Mouse (Mus musculus): Measurements from ENCODE around the gene Slc40a1.

The Slc40a1 gene

DNA sequence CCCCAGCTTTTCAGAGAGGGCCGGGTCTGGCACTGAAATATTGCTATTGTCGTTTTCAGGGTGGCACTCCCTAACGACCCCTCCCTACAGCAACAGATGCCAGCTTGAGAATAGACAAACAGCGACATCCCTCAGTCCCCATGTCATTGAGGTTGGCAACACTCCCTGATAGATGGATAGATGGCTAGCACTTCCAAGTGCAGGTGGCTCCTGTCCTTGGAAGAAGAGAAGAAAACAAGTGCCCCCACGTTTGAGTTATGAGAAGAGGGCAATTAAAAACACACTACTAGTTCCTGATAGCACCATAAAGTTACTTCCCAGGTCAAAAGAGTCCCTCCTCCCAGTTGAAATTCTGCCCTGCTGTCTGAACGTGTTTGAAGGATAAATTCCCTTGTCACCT, 44.2 kb downstream of the Slc40a1 start:
- no peak for DNase-seq

DNA sequence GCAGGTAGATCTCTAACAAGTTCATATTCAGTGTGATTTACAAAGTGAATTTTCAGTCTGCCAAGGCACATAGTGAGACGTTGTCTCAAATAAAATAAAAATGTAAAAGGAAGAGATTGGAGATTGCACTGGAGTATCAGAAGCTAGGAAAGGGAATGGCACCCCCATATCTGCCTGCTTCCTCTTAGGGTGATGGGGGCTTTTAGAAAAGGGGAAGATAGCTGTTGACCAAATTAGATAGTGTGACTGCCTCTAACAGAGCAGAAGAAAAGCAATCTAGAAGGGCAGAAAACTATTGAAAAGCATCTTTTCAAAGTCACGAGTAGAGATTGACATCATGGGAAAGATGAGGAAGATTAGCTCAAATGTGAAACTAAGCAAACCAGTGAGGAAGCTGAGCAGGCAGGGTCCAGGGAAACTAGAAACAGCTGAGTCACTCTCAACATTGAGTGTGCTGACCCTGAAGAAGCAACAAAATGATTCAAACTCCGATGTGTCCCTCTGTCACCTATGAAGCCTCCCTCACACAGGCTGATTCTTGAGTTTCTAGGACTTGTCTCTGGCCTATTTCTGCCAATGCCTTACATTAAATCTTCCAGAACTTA, 45.0 kb downstream of the Slc40a1 start:
- no peak for DNase-seq

DNA sequence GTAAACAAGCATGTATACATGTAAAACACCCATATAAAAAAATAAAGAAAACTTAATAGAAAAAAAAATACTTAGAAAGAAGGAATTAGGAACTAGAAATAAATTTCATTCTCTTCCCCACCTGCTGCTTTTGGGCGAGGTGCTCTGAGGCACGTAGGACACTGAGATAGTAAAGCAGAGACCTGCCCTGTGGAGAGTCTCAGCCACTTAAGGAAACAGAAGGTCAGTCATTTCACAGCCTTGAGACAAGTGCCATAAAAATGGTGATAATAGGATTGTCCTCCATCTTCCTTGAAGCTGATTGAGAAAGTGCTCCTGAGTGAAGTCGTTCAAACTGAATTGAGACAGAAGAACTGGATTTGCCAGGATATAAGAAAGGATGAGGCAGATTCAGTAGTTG, 48.9 kb downstream of the Slc40a1 start:
- no peak for DNase-seq

DNA sequence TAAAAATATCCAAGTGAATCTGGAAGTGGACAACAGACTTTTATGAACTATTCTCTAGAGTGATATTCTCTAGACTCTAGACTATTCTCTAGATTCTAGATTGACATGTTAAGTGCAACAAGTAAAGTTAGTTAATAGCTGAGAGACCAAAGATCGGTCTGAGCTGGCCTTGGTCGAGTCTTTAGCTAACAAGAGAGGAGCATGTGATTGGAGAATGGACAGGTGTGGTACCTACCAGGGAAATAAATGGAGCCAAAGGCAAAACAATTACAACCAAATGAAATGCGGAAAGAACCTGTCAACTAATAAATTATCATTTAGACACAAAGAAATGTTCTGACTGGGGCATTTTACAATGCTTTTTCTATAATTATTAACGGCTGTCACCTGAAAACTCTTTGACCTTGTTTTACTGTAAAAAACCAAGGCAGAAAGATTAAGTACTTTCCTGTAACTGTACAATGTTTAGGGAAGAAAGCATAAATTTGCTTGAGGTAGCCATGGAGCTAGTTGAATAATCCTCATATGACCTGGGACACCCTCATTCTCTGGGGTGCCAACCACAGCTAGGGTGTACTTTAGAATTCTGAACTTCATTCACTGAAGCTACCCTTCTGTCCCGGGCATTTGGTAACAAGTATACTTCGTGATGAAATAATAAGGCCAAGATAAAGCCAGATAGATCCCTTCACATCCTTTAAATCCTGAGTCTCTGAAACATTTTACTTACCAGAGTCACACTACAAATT, 49.7 kb downstream of the Slc40a1 start:
- DNase-seq = no peak

DNA sequence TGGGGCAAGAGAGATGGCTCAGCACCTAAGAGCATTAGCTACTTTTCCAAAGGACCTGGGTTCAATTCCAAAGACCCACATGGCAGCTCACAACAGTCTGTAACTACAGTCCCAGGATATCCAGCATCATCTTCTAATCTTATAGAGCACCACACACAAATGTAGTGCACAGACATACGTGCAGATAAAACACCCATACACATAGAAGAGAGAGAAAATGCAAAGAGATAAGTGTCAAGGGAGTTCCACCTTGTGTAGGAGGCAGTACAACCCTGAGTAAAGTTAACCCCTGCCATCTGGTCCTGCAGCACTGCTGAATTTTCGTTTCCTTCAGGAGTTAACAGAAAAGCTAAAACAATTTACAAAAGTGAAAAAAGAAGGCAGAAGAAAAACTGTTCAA, 50.7 kb downstream of the Slc40a1 start:
- no peak for DNase-seq

DNA sequence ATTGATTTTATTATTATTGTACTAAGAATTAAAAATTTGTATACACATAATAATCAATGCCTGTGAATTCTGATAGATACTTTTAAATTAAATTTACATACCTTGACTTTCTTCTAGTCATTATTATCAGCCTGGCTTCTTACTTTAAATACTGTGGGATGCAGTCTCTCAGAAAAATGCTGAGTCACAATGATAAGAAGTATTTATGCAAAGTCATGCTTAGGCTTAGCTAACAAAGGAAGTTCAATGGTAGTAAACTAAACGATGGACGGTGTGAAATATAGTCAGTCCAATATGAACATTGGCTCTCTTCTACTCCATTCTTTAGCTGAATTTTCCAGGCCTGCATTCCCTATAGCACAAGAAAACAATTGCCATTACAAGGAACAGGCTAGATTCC, 53.1 kb downstream of the Slc40a1 start:
- DNase-seq = no peak

DNA sequence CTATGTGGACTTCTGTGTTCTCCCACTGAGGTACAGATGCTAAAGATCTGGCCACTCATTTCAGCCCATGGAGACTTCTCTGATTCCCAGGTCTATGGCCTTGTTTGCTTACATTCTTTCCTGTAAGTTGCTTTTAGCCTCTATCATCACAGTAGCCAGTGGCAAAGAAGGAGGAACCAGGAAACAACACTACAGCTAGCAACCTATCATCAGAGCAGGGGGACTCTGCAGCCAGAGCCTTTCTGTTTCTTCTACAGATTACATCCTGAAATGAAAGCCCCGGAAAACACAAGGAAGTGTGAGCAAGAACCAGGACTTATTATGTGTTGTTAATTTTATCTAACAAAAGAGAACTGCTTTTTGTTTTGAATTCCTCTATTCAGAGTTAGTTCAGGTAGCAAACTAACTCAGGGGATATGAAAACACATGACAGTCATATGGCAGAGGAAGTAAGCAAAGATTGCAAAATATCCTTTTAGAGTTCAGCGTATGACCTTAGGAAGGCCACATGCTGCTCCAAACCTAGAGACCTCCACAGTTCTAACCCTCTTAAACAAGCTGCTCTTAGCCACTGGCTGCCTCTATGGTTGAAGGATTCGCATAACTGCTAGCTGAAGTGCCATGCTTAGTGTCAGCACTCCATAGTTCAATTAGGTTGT, 57.7 kb downstream of the Slc40a1 start:
- no peak for DNase-seq

DNA sequence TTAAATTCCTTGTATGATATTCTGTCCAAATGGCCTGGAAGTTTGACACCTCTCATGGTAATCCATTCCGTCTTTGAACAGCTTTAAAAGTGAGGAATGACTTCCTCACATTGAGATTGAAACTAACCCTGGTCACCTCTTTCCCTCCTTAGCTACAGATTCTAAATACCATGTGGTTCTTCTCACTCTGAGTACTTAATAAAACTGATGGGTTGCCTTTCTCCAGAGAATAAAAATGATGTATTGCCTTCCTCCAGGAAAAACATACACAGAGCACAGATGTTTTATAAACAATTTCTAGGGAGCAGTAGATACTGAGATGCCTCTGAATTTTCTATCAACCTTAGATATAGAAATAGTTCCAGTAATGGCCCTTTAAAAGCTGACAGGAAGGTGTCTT, 58.3 kb downstream of the Slc40a1 start:
- no peak for DNase-seq

DNA sequence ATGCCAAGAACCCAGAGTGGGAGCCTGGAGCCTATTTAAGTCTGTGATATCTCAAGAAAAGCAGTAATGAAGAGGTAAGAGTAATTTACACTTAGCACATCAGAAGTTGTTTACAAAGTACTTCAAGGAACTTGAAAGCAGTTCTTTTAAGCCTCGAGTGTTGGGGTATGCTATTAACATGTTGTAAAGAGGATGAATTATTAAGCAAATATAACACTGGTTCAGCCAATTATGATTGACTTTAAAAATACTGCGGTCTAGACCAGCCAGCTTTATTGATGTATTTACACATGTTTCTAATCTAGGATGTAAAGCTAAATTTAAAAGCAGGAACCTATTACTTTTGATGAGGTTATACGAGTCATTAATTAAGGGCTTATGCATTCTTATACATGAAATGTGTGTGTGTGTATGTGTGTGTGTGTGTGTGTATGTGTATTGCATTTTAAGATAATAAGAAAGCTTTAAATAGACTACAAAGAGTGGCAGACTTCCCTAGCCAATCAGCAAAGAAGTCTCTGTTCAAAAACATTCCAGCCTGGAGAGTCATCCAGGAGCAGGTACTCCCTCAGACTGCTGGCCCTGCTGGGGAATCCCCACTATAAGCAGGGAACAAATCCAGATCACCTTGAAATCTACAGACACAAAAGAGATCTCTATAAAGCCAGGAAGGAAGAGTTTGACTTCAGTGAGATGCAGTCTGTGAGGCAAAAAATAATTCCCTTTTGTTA, 59.9 kb downstream of the Slc40a1 start:
- no peak for DNase-seq

DNA sequence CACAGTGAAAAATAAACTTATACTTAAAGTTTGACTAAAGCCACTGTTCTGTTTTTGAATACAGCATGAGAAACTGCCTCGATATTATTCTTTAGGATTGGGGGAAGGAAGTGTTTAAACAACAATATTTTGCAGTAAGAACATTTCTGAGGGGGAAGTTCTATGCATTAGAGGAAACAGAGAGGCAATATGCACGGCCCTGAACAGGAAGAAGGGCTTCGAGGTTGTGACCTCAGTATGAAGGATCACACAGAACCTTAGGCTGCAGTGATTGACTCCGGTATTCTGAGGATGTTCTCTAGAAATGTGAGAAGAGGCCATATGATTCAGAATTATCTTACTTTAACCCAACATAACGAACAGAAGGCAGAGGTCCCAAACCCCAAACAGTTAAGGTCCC, 60.6 kb downstream of the Slc40a1 start:
- no peak for DNase-seq

DNA sequence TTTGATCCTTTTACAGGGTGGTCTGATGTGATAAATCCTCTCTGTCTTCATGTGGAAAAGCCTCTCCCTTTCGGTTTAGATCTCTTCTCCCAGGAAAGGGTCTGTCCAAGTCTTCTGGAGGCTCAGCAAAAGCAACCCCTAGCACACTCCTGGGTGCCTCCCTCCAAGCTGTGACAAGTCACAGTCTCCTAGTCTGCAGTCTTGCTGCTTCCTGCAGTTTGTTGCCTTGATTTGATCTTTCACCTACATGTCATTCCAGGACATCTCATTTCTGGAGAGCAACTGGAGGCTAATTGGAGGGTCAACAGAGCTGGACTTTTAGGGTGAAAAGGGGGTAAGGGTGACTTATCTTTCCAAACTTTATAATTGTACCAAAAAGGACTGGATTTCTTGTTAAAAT, 61.0 kb downstream of the Slc40a1 start:
- DNase-seq = no peak

DNA sequence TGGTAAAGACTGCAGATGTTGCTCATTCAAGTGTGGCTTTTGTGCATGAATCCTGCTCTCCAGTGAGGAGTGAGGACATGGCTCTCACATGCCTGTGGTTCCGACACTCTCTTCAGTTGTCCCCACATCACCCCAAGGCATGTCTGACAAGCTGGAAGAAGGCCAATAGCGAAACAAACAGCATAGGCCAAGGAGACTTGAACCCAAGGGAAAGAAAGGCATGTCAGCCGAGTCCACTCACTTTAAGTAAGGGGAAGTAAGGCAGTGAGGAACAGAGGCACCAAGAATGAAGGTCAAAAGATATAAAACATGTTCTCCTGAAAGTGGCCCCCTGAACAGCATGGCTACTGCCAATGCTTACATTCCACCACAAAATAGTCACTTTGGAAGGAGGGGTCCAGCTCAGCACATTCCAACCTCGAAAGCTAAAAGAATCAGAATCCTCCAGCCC, 61.7 kb downstream of the Slc40a1 start:
- no peak for DNase-seq

DNA sequence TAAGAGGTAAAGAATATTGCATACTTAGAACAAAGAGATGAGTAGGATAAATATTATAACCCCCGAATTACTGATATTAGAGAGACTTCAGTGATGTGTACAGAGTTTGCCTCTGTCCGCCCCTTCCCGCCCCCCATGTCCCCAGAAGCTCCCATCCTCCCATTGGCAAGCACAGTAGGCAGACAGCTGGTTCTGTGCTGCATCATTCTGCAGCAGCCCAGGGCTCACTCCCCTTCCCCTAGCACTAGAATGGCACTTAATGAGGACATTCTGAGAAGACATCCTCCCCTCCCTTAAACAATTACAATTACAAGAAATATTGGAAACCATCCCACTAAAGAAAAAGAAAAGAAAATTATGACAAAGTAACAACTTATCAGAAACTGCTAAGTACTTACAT, 62.7 kb downstream of the Slc40a1 start:
- DNase-seq = no peak

DNA sequence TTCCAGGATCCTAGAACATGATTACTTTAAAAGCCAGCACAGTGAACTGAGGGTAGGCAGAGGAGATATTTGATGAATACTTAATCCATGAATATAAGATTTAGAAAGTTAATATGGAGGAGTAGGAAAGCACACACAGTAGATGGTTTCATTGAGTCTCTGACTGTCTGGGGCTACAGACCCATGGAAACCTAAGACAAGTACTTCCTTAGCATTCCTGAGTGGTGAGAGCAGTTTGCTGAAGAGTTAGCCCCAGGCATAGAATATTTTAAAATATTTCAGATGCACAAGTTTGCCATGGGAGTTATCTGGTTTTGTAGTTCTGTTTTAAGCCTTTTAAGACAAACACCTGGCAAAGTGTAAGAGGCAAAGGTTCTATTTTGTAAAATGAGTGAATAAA, 65.2 kb downstream of the Slc40a1 start:
- DNase-seq = no peak

DNA sequence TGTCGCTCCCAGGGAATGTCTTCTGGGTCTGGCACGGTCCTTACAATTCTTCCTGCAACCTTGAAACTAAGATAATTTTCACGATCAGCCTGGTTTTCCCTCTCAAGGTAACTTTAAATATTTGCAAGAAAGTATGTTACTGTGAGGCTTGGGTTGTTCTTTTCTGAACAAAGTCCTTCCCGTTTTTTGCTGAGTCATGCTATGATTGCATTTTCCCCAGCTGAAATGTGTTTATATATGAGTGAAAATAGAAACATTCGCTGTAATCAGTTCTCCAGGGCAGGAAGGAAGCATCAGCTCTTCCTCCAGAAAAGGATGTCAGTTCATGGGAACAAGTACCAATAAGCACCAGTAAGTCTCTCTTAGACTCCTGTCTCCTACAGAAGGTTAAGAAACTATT, 66.0 kb downstream of the Slc40a1 start:
- no peak for DNase-seq
